Mouse (Mus musculus): ENCODE data around the gene Bcan.

GRCm38 (mm10) chr3:87947056-87947810, 52.8 kb downstream of the Bcan start:
- TF ChIP-seq CTCF (IDR thresholded peaks at IDR 0.05; ENCODE audit: borderline replicate concordance, control insufficient read depth, extremely low read depth, insufficient read depth, low read length, poor library complexity) (no peak), POLR2A (IDR thresholded peaks at IDR 0.05; ENCODE audit: control insufficient read depth, extremely low read depth, insufficient read depth, low read length, poor library complexity) (0 out of 2 replicates have a peak, but pooled peaks have one; percentile 18)

Measured in thymus, adult 2 months (tissue).